Mouse (Mus musculus) lung, postnatal 0 days (tissue): ENCODE results near the gene Arhgap32.
A peak's percentile ranks its signal among the peaks of the same experiment; 100 is the strongest.

Source experiments
- CTCF ChIP-seq: IDR thresholded peaks from 2 replicates; pipeline ENCODE4 v1.5.1; 2016; ENCODE audit warnings: antibody characterized with exemption, mild to moderate bottlenecking
- EP300 ChIP-seq: IDR thresholded peaks from 2 replicates; pipeline ENCODE4 v1.6.1; 2016; ENCODE audit warnings: antibody characterized with exemption, mild to moderate bottlenecking, control low read depth

GRCm38 (mm10) chr9:32116272-32116671 is 336 bp downstream of the Arhgap32 start:
- TF ChIP-seq EP300 (peak; percentile 59), CTCF (no peak)
